Mouse (Mus musculus) hindbrain, postnatal 0 days (tissue): ENCODE measurements around the gene Cers5. TPM values are rescaled to one million over a fixed set of nuclear protein-coding genes. Genes with fewer than 3 reads are reported as not detected.

Experiments
- ATAC-seq: fragments of 200-750 bp; cut with Nextera tagmentation; 2 replicates; pipeline ENCODE4 v1.8.0; 2017; ENCODE audit warnings: mild to moderate bottlenecking, moderate TSS enrichment, moderate library complexity
- DNase-seq: peaks from one replicate; pipeline ENCODE4 v3.0.0-alpha.2; 2015; ENCODE audit warnings: low spot score
- H3K27ac ChIP-seq: fragments of 300-500 bp; sonication (generic); 2 replicates; pipeline ENCODE4 v1.5.1; 2014; ENCODE audit warnings: mild to moderate bottlenecking
- H3K27me3 ChIP-seq: fragments of 300-500 bp; sonication (generic); 2 replicates; pipeline ENCODE4 v1.6.1; 2014; ENCODE audit warnings: low read length, mixed read lengths; ENCODE audit not compliant: insufficient read depth
- H3K36me3 ChIP-seq: fragments of 300-500 bp; sonication (generic); 2 replicates; pipeline ENCODE4 v1.6.1; 2014; ENCODE audit warnings: low read length, mixed read lengths; ENCODE audit not compliant: insufficient read depth
- H3K4me1 ChIP-seq: fragments of 300-500 bp; sonication (generic); 2 replicates; pipeline ENCODE4 v1.6.1; 2014; ENCODE audit warnings: antibody characterized with exemption, low read length, mixed read lengths; ENCODE audit not compliant: insufficient read depth
- H3K4me2 ChIP-seq: fragments of 300-500 bp; sonication (generic); 2 replicates; pipeline ENCODE4 v1.6.1; 2014; ENCODE audit warnings: low read depth, mild to moderate bottlenecking, low read length, moderate library complexity, mixed read lengths
- H3K4me3 ChIP-seq: fragments of 300-500 bp; sonication (generic); 2 replicates; pipeline ENCODE4 v1.5.1; 2014; ENCODE audit warnings: low read length
- H3K9ac ChIP-seq: fragments of 300-500 bp; sonication (generic); replicated peaks from 2 replicates; pipeline ENCODE4 v1.6.1; 2014; ENCODE audit warnings: mild to moderate bottlenecking, low read length, moderate library complexity, mixed read lengths
- H3K9me3 ChIP-seq: fragments of 300-500 bp; sonication (generic); 2 replicates; pipeline ENCODE4 v1.6.1; 2016; ENCODE audit warnings: low read length, mixed read lengths
- CTCF ChIP-seq: IDR thresholded peaks from 2 replicates; pipeline ENCODE4 v1.5.1; 2016; ENCODE audit warnings: antibody characterized with exemption, control low read depth, low read depth
- WGBS: fragments of 180-500 bp; shearing (Covaris S2); extraction: QIAGEN DNeasy Blood & Tissue Kit; methylation state at CpG from one replicate; pipeline ENCODE4 v1.1.7; 2014; 5-methylcytosine and 5-hydroxymethylcytosine counted together
- polyA plus RNA-seq: library from polyadenylated mRNA; unstranded; fragments of >200 nt; fragmentation: Nextera tagmentation; extraction: Ambion mirVana; gene quantifications from 2 replicates; pipeline ENCODE4 v1.2.1, GENCODE M21; 2015
- total RNA-seq: library from RNA; depleted of rRNA; stranded (reverse); fragments of >200 nt; gene quantifications from 2 replicates; pipeline ENCODE4 v1.2.3, GENCODE M21; 2014

The Cers5 gene
- total and polyA plus RNA-seq, 2 experiments from 2014 or later, result 73.9 to 92.8 TPM

DNA sequence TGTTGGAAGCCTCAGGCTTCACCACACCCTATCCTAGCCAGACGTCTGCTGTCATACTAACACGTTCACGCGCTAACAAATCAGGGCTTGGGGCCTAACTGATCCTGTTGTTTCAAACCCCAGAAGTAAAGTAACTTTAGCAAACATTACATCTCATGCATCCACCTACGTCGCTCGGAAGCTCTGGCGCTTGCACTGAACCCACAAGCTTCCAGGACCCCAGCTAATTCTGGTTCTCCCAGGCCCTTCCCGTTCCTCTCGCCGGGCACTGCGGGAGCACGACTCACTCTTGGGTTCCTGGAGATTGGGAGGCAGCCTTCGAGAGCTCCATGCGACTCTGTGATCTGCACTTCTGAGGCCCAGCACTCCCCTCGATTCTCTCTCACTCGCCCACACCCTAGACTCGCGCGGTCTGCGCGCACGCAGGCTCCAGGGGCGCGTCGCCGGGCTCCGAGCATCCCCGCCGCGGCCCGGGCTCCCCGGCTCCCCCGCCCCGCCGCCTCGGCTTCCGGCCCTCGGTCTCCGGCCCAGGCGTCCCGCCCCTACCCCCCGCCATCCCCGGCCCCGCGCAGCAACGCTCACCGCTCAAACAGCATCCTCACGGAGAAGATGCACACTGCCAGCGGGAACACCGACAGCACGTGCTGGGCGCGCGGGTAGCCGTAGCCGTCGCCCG, 946 bp downstream of the Cers5 start:
- Histone ChIP-seq H3K4me1 (peaks cover 5% of the 10 kb centered on the region; the same call in 1 of the 2 replicates), H3K9me3 (no peaks in the 10 kb centered on the region), H3K4me2 (peak overlapping the region; percentile 74), H3K9ac (peak overlapping the region; percentile 90), H3K4me3 (peak overlapping the region; percentile 79), H3K27me3 (no peaks in the 10 kb centered on the region), H3K36me3 (no peaks in the 10 kb centered on the region), H3K27ac (peak overlapping the region; percentile 86)
- ATAC-seq, result peak; percentile 75
- peak; percentile 55 for DNase-seq
- TF ChIP-seq CTCF, result no peak
- under 1% methylated on average over 59 of the region's 59 CpGs for WGBS

DNA sequence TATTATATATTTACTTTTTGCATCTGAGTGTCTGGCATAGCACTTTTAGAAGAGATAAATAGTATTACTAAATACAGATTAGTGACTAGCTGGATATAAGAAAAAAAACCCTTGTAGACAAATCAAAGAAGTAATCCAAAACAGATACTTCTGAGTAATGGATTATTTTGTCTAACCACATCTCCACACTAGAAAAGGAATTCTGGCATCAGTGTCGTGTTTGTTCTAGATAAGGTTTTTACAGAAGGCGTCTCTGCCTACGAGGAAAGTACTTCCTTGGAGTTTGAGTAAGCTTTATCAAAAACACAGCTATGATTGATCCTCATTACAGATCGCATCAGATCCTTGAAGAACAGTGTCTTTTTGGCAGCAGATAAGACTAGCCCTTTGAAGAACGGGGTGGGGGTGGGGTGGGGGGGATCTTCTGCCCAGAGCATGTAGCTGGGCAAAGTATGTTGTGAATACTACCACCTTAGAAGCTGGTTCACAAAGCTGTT, 1.6 kb downstream of the Cers5 start:
- DNase-seq (no peak), ATAC-seq (no peak)
- peak overlapping the region; percentile 90 for H3K9ac ChIP-seq
- no peak for TF ChIP-seq CTCF
- peak overlapping the region; percentile 79 for H3K4me3 ChIP-seq
- H3K27ac ChIP-seq, result no peak overlapping the region
- no peaks in the 10 kb centered on the region for H3K36me3 ChIP-seq
- H3K27me3 ChIP-seq, result no peaks in the 10 kb centered on the region
- H3K9me3 ChIP-seq, result no peaks in the 10 kb centered on the region
- WGBS, result 22% methylated on average over 5 of the region's 5 CpGs
- H3K4me1 ChIP-seq, result peaks cover 5% of the 10 kb centered on the region; the same call in 1 of the 2 replicates
- H3K4me2 ChIP-seq, result peak overlapping the region; percentile 74

DNA sequence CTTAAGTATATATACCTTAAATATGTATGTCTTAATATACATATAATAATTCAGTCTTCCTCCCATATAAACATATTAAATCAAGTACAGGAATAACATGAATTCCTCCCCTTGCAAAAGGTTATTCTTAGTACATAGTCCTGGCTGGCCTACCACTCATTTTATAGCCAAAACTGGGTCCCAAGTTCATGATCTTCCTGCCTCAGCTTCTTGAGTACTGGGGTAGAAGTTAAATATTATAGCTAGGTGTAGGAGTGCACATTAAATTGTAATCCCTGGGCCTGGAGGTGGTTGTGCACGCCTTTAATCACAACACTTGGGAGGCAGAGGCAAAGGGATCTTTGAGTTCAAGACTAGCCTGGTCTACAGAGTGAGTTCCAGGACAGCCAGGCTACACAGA, 3.9 kb downstream of the Cers5 start:
- no peak overlapping the region for H3K27ac ChIP-seq
- H3K9ac ChIP-seq, result no peak overlapping the region
- H3K4me2 ChIP-seq, result no peak overlapping the region
- no peaks in the 10 kb centered on the region for H3K27me3 ChIP-seq
- peaks cover 5% of the 10 kb centered on the region; the same call in 1 of the 2 replicates for H3K4me1 ChIP-seq
- H3K36me3 ChIP-seq, result no peaks in the 10 kb centered on the region
- DNase-seq, result no peak
- H3K4me3 ChIP-seq, result no peak overlapping the region
- no peak for TF ChIP-seq CTCF
- WGBS, result 95% methylated on average over 1 of the region's 1 CpGs
- no peaks in the 10 kb centered on the region for H3K9me3 ChIP-seq
- no peak for ATAC-seq

DNA sequence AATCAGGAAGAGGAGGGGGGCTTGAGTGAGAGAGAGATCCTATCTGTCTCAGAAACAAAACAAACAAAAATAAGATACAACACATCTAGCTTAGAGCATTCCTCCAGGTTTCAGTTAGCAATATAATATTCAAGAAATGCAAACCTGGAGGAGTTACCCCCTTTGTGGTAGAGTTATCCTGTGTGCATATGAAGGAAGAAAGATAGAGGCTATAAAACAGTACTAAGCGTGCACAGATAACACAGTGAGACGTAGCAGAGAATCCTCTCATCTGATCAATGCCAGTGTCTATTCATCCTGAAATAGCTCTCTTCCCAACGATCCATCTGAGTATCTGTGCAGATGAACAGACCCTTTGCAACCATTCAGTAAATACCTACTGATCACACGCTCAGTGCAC, 5.2 kb downstream of the Cers5 start:
- Histone ChIP-seq H3K4me3 (no peak overlapping the region), H3K4me1 (peaks cover 5% of the 10 kb centered on the region; the same call in 1 of the 2 replicates), H3K4me2 (no peak overlapping the region), H3K36me3 (no peaks in the 10 kb centered on the region), H3K27me3 (no peaks in the 10 kb centered on the region), H3K27ac (no peak overlapping the region), H3K9me3 (no peaks in the 10 kb centered on the region), H3K9ac (no peak overlapping the region)
- DNase-seq (no peak), ATAC-seq (no peak)
- 89% methylated on average over 4 of the region's 4 CpGs for WGBS
- TF ChIP-seq CTCF, result no peak

DNA sequence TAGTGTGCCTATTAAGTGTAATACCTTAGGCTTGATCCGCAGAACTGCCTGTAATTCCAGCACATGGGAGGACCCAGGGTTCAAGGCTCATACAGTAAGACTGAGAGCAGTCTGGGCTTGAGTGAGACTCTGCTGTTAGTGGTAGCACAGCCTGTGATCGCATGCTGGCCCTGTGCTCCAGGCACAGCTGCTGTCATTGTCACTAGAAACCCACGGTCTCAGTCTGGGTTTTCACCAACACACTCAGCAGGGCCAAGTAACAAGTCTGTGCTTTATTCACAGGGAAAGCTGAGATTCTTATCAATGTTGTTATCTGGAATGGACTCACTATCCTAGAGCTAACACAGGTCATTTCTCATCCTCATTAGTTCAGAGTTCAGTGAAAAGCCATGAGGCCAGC, 18.5 kb downstream of the Cers5 start:
- WGBS, result 65% methylated on average over 3 of the region's 3 CpGs
- no peaks in the 10 kb centered on the region for H3K4me1 ChIP-seq
- H3K4me3 ChIP-seq, result no peak overlapping the region
- no peaks in the 10 kb centered on the region for H3K36me3 ChIP-seq
- H3K4me2 ChIP-seq, result no peak overlapping the region
- no peak for DNase-seq
- no peak overlapping the region for H3K27ac ChIP-seq
- H3K9ac ChIP-seq, result no peak overlapping the region
- H3K27me3 ChIP-seq, result no peaks in the 10 kb centered on the region
- TF ChIP-seq CTCF, result no peak
- no peak for ATAC-seq
- H3K9me3 ChIP-seq, result no peaks in the 10 kb centered on the region

DNA sequence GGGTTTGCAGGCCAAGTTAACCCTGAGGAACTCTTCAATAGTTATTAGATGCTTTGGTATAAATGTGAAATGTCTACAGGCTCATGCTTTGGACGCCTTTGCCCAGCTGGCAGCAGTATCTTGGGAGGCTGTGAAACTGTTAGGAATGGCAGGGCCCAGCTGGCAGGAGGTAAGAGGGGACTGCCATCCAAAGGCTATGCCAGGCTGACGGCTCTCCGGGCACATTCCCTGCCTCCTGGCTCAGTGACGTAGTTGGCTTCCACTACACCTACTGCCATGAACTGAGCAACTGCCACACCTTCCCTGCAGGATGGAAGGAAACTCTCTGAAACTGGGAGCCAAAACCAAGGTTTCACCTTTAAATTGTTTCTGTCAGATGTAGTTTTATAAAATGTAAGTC, 32.5 kb downstream of the Cers5 start:
- no peak overlapping the region for H3K27ac ChIP-seq
- no peaks in the 10 kb centered on the region for H3K4me1 ChIP-seq
- H3K27me3 ChIP-seq, result no peaks in the 10 kb centered on the region
- H3K36me3 ChIP-seq, result peaks cover 68% of the 10 kb centered on the region
- H3K9me3 ChIP-seq, result no peaks in the 10 kb centered on the region
- H3K4me3 ChIP-seq, result no peak overlapping the region
- ATAC-seq, result no peak
- WGBS, result 89% methylated on average over 4 of the region's 4 CpGs
- TF ChIP-seq CTCF, result no peak
- H3K9ac ChIP-seq, result no peak overlapping the region
- no peak for DNase-seq
- no peak overlapping the region for H3K4me2 ChIP-seq

DNA sequence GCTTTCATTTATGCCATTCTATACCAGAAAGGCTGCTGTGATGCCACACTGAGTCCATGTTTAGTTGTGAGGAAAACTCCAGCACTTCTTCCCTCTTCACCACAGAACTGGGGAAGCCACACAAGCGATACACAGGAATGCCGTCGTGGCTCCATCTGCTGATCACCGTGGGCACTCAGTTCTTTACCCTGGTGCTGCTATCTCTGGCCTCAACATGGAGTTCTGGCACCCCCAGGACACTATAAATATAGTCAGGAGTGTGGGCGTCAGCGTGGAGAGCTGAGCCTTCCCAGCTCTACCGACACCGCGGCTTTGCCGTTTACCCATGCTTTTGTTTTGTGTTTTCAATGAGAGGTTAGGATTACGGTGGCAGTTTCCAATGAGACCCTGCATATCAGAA, 36.0 kb downstream of the Cers5 start:
- no peak for DNase-seq
- no peak overlapping the region for H3K4me2 ChIP-seq
- no peaks in the 10 kb centered on the region for H3K4me1 ChIP-seq
- peaks cover 57% of the 10 kb centered on the region for H3K36me3 ChIP-seq
- 89% methylated on average over 11 of the region's 11 CpGs for whole genome bisulfite sequencing
- no peak overlapping the region for H3K27ac ChIP-seq
- H3K4me3 ChIP-seq, result no peak overlapping the region
- ATAC-seq, result no peak
- no peaks in the 10 kb centered on the region for H3K9me3 ChIP-seq
- no peaks in the 10 kb centered on the region for H3K27me3 ChIP-seq
- TF ChIP-seq CTCF, result no peak
- no peak overlapping the region for H3K9ac ChIP-seq
